Mouse (Mus musculus) midbrain, embryonic 13.5 days (tissue): ENCODE results near the gene Ttc9b. TPM values are rescaled to one million over a fixed set of nuclear protein-coding genes. Genes with fewer than 3 reads are reported as not detected.

Experiments used
- ATAC-seq: fragments of 200-750 bp; cut with Nextera tagmentation; 2 replicates; pipeline ENCODE4 v1.8.0; 2017; ENCODE audit warnings: mild to moderate bottlenecking, moderate TSS enrichment, moderate library complexity
- H3K27ac ChIP-seq: fragments of 300-500 bp; sonication (generic); 2 replicates; pipeline ENCODE4 v1.5.1; 2015; ENCODE audit warnings: inconsistent platforms, mild to moderate bottlenecking, moderate library complexity
- H3K27me3 ChIP-seq: fragments of 300-500 bp; sonication (generic); 2 replicates; pipeline ENCODE4 v1.6.1; 2015; ENCODE audit warnings: mild to moderate bottlenecking, inconsistent platforms
- H3K36me3 ChIP-seq: fragments of 300-500 bp; sonication (generic); 2 replicates; pipeline ENCODE4 v1.6.1; 2015; ENCODE audit warnings: mild to moderate bottlenecking, inconsistent platforms
- H3K4me1 ChIP-seq: fragments of 300-500 bp; sonication (generic); replicated peaks from 2 replicates; pipeline ENCODE4 v1.6.1; 2015; ENCODE audit warnings: inconsistent platforms
- H3K4me2 ChIP-seq: fragments of 300-500 bp; sonication (generic); replicated peaks from 2 replicates; pipeline ENCODE4 v1.6.1; 2015; ENCODE audit warnings: moderate library complexity, mild to moderate bottlenecking, inconsistent platforms
- H3K4me3 ChIP-seq: fragments of 300-500 bp; sonication (generic); replicated peaks from 2 replicates; pipeline ENCODE4 v1.5.1; 2015; ENCODE audit warnings: mild to moderate bottlenecking, inconsistent platforms
- H3K9ac ChIP-seq: fragments of 300-500 bp; sonication (generic); replicated peaks from 2 replicates; pipeline ENCODE4 v1.6.1; 2015; ENCODE audit warnings: mild to moderate bottlenecking, inconsistent platforms
- H3K9me3 ChIP-seq: fragments of 300-500 bp; sonication (generic); 2 replicates; pipeline ENCODE4 v1.6.1; 2016; ENCODE audit warnings: mild to moderate bottlenecking, inconsistent platforms
- WGBS: fragments of 180-500 bp; shearing (Covaris S2); methylation state at CpG from one replicate; pipeline ENCODE4 v1.1.7; 2015; 5-methylcytosine and 5-hydroxymethylcytosine counted together
- polyA plus RNA-seq: library from polyadenylated mRNA; unstranded; fragments of >200 nt; fragmentation: Nextera tagmentation; extraction: Ambion mirVana; gene quantifications from 2 replicates; pipeline ENCODE4 v1.2.1, GENCODE M21; 2015

Gene Ttc9b
- polyA plus RNA-seq, 1 experiment from 2014 or later = 40.5 TPM

DNA sequence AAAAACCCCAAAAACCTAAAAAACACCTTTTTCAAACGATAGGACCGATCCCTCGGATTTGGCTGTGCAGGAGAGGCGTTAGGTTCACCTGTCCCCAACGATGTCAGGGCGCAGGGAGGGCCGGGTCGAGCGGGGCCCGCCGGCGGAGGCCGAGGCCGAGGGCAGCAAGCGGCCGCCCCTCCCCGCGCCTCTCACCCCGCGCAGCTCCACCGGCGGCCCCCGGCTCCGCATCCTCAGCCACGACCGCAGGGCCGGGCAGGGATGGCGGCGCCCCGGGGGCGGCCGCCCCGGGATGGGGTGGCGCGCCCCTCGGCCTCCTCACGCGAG lies 20.4 kb downstream of the Ttc9b start:
- no peak for ATAC-seq
- H3K9ac ChIP-seq = peak overlapping the region; percentile 92

GRCm38 (mm10) chr7:27674522-27675221 lies 21.0 kb downstream of the Ttc9b start, which contains the start of gene Map3k10:
Gene Map3k10, minus strand, starts transcription at chr7:27674598.
- Histone ChIP-seq H3K9ac (peak within 1 kb of the TSS; percentile 92), H3K4me3 (peak within 1 kb of the TSS; percentile 77), H3K27ac (peak within 1 kb of the TSS; percentile 92), H3K4me1 (peaks cover 45% of the 10 kb centered on the region), H3K4me2 (peak within 1 kb of the TSS; percentile 99), H3K36me3 (peaks cover 11% of the 10 kb centered on the region; the same call in 1 of the 2 replicates), H3K9me3 (no peaks in the 10 kb centered on the region), H3K27me3 (no peaks in the 10 kb centered on the region)
- under 1% methylated on average over 31 of the region's 31 CpGs for WGBS
- ATAC-seq = peak; percentile 98

More for the DNA sequence above, 20.4 kb downstream of the Ttc9b start:
- Histone ChIP-seq H3K4me3 (peak overlapping the region; percentile 77), H3K27me3 (no peaks in the 10 kb centered on the region), H3K9me3 (no peaks in the 10 kb centered on the region), H3K4me1 (peaks cover 48% of the 10 kb centered on the region), H3K27ac (peak overlapping the region; percentile 92), H3K4me2 (peak overlapping the region; percentile 99), H3K36me3 (peaks cover 11% of the 10 kb centered on the region; the same call in 1 of the 2 replicates)
- 0% methylated on average over 34 of the region's 38 CpGs for WGBS

DNA sequence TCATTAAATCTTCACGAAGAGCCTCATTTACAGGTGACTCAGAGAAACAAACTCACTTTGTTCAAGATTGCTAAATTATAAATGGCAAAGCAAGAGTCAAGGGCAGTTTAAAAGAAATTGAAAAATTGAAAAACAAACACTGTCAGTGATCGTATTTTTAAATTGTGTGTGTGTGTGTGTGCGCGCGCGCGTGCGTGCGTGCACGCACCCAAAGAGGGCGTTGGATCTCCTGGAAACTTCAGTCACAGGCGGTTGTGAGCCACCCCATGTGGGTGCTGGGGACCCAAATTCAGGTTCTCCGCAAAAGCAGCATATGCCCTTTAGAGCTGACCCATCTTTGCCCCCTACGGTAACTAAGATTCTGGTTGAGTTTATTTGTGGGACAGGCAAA lies 21.5 kb downstream of the Ttc9b start:
- WGBS = 30% methylated on average over 14 of the region's 14 CpGs
- Histone ChIP-seq H3K36me3 (peaks cover 8% of the 10 kb centered on the region; the same call in 1 of the 2 replicates), H3K27me3 (no peaks in the 10 kb centered on the region), H3K9me3 (no peaks in the 10 kb centered on the region), H3K4me3 (peak overlapping the region; percentile 77), H3K27ac (peak overlapping the region; percentile 92; the same call in 1 of the 2 replicates), H3K4me1 (peaks cover 40% of the 10 kb centered on the region), H3K4me2 (peak overlapping the region; percentile 99), H3K9ac (no peak overlapping the region)
- no peak for ATAC-seq

DNA sequence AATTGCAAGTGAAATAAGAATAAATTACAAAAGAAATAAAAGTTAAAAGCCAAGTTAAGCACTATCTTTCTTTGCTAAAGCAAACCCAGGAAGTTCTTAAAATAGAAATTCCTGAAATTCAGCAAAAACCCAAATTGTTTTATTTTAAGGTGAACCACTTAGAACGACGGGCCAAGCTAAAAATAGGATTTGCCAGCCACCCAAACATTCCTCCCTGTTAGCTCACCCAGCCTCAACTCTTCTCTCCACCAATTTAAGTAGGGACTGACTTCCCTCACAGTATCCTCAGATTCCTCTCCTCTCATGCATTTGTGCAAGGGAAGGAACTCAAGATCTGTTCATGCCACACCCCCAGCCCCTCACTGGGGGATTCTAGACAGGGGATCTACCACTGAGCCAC lies 29.5 kb downstream of the Ttc9b start:
- no peak overlapping the region for H3K4me2 ChIP-seq
- H3K36me3 ChIP-seq = no peaks in the 10 kb centered on the region
- ATAC-seq = no peak
- WGBS = 70% methylated on average over 2 of the region's 2 CpGs
- no peak overlapping the region for H3K4me3 ChIP-seq
- H3K9me3 ChIP-seq = no peaks in the 10 kb centered on the region
- H3K27ac ChIP-seq = no peak overlapping the region
- H3K4me1 ChIP-seq = peaks cover 8% of the 10 kb centered on the region
- H3K9ac ChIP-seq = no peak overlapping the region
- no peaks in the 10 kb centered on the region for H3K27me3 ChIP-seq

DNA sequence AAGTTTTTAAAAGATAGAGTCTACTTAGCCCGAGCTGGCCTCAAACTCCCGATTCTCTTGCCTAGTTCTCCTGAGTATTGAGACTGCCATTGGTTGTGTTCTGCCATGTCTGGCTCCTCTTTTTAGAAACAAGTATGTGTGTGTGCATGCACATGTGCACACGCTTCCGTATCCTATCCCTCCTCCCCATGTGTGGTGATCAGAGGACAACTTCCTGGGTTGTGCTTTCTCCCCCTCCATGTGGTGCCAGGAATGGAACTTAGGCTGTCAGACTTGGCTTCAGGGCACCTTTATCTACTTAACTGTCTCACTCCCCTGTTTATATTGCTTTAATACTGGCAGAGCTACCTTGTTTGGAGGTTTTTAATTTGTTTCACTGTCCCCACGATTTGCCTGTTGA lies 31.5 kb downstream of the Ttc9b start:
- ATAC-seq = no peak
- Histone ChIP-seq H3K9ac (peak overlapping the region; percentile 25; the same call in 1 of the 2 replicates), H3K4me2 (peak overlapping the region; percentile 45), H3K4me3 (peak overlapping the region; percentile 17), H3K4me1 (peaks cover 17% of the 10 kb centered on the region), H3K9me3 (no peaks in the 10 kb centered on the region), H3K27me3 (no peaks in the 10 kb centered on the region), H3K27ac (0 out of 2 replicates have a peak overlapping the region, but pooled peaks have one; percentile 11), H3K36me3 (no peaks in the 10 kb centered on the region)
- WGBS = 36% methylated on average over 5 of the region's 5 CpGs

DNA sequence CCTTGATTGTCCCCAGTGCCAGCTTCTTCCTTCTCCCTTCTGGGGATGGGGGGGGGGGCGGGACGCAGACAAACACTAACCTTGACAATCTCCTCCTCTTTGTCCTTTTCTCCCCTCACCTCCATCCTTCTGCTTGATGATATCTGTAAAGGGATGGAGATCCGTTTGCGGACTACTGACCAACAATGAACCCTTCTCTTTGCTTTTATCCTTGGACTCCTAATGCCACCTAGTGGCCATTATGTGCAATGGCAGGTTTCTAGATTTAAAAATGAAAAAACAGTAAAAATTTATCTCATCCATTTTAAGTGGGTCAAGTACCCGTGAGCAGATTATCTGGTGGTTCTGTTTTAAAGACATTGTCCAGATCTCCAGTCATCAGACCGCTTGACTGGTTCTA lies 32.0 kb downstream of the Ttc9b start:
- Histone ChIP-seq H3K4me2 (peak overlapping the region; percentile 45), H3K27ac (no peak overlapping the region), H3K9ac (peak overlapping the region; percentile 25; the same call in 1 of the 2 replicates), H3K9me3 (no peaks in the 10 kb centered on the region), H3K27me3 (no peaks in the 10 kb centered on the region), H3K36me3 (no peaks in the 10 kb centered on the region), H3K4me3 (peak overlapping the region; percentile 17), H3K4me1 (peaks cover 20% of the 10 kb centered on the region)
- 0% methylated on average over 6 of the region's 6 CpGs for WGBS
- ATAC-seq = no peak

GRCm38 (mm10) chr7:27687043-27687442 lies 33.3 kb downstream of the Ttc9b start:
- Histone ChIP-seq H3K4me1 (peaks cover 20% of the 10 kb centered on the region), H3K36me3 (no peaks in the 10 kb centered on the region), H3K27me3 (no peaks in the 10 kb centered on the region), H3K4me2 (no peak overlapping the region), H3K9me3 (no peaks in the 10 kb centered on the region), H3K4me3 (no peak overlapping the region), H3K27ac (no peak overlapping the region), H3K9ac (no peak overlapping the region)
- no peak for ATAC-seq
- WGBS = 85% methylated on average over 1 of the region's 1 CpGs

- Histone ChIP-seq H3K36me3 (no peaks in the 10 kb centered on the region), H3K4me2 (peak overlapping the region; percentile 70), H3K27me3 (no peaks in the 10 kb centered on the region), H3K27ac (no peak overlapping the region), H3K4me3 (peak overlapping the region; percentile 51; the same call in 1 of the 2 replicates), H3K9me3 (no peaks in the 10 kb centered on the region), H3K4me1 (peaks cover 20% of the 10 kb centered on the region), H3K9ac (no peak overlapping the region)
- 68% methylated on average over 3 of the region's 3 CpGs for WGBS
- ATAC-seq = no peak
Measured at GRCm38 (mm10) chr7:27687836-27688235, 34.1 kb downstream of the Ttc9b start.

GRCm38 (mm10) chr7:27688246-27688788 lies 34.6 kb downstream of the Ttc9b start:
- Histone ChIP-seq H3K4me2 (peak overlapping the region; percentile 70), H3K27ac (peak overlapping the region; percentile 85), H3K9me3 (no peaks in the 10 kb centered on the region), H3K9ac (peak overlapping the region; percentile 70), H3K27me3 (no peaks in the 10 kb centered on the region), H3K4me1 (peaks cover 20% of the 10 kb centered on the region), H3K36me3 (no peaks in the 10 kb centered on the region), H3K4me3 (peak overlapping the region; percentile 51)
- WGBS = 40% methylated on average over 14 of the region's 14 CpGs
- no peak for ATAC-seq

DNA sequence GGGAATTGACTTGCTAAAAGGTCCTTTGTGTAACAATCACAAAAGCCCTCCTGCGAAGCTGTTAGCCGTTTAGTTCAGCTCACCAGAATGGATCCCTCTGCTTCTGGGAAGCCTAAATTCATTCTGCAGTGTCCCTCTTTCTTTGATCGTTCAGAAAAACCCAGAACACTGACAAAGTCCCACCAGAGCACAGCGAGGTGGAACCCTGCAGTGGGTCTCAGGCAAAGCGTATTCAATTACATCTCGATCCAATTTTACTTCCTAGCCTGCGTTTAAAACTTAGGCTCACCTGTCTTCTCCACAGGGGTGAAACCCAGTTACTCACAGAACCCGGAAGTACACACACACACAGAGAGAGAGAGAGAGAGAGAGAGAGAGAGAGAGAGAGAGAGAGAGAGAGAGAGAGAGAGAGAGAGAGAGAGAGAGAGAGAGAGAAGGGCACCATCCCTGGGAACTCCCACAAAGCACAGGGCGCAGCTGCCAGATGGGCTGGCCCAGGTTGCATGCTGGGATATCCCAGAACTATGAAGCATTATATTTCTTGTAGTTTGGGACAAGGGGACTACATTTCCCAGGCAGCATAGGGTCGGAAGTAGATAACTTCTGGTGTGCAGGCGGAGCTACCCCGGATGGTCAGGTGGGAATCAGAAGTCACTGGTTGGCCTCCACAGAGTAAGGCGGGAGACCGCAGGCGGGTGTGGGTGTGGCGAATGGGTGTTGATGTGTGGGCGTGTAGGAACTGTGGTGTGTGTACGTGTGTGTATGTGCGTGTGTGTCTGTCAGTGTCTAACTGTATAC lies 35.3 kb downstream of the Ttc9b start, which contains the start of gene Zfp607b:
Gene Zfp607b, plus strand, starts transcription at position 526 of the 798 bp plus-strand sequence.
- H3K9me3 ChIP-seq = no peaks in the 10 kb centered on the region
- H3K9ac ChIP-seq = peak within 1 kb of the TSS; percentile 70
- under 1% methylated on average over 19 of the region's 19 CpGs for WGBS
- H3K27ac ChIP-seq = peak within 1 kb of the TSS; percentile 85
- ATAC-seq = peak; percentile 99
- peaks cover 20% of the 10 kb centered on the region for H3K4me1 ChIP-seq
- H3K27me3 ChIP-seq = no peaks in the 10 kb centered on the region
- H3K4me2 ChIP-seq = peak within 1 kb of the TSS; percentile 70
- H3K36me3 ChIP-seq = 0 out of 2 replicates have a peak, but pooled peaks cover 4% of the 10 kb centered on the region
- H3K4me3 ChIP-seq = peak within 1 kb of the TSS; percentile 51

DNA sequence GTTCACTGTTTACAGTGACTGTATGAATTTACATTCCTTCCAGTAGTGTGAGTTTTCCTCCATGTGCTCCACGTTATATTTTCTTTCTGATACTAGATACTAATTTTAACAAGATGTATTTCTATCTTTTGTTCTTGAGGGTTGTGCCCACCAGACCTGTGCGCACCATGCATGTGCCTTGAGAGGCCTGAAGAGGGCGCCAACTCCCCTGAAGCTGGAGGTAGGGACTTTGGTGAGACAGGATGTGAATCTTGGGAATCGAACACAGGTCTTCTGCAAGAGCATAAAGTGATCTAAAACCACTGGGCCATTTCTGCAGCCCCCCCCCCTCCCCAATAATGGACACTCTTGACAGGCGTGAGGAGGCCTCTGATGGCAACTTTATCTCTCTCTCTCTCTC lies 37.4 kb downstream of the Ttc9b start:
- 42% methylated on average over 5 of the region's 5 CpGs for whole genome bisulfite sequencing
- H3K4me1 ChIP-seq = peaks cover 15% of the 10 kb centered on the region
- no peaks in the 10 kb centered on the region for H3K9me3 ChIP-seq
- no peak for ATAC-seq
- no peak overlapping the region for H3K4me2 ChIP-seq
- H3K9ac ChIP-seq = no peak overlapping the region
- H3K4me3 ChIP-seq = no peak overlapping the region
- H3K27me3 ChIP-seq = no peaks in the 10 kb centered on the region
- no peak overlapping the region for H3K27ac ChIP-seq
- H3K36me3 ChIP-seq = peaks cover 16% of the 10 kb centered on the region; the same call in 1 of the 2 replicates

GRCm38 (mm10) chr7:27696711-27697110 lies 43.0 kb downstream of the Ttc9b start:
- no peak overlapping the region for H3K9ac ChIP-seq
- H3K9me3 ChIP-seq = no peaks in the 10 kb centered on the region
- no peaks in the 10 kb centered on the region for H3K27me3 ChIP-seq
- peaks cover 44% of the 10 kb centered on the region for H3K36me3 ChIP-seq
- H3K4me1 ChIP-seq = no peaks in the 10 kb centered on the region
- ATAC-seq = no peak
- H3K27ac ChIP-seq = no peak overlapping the region
- no peak overlapping the region for H3K4me3 ChIP-seq
- 28% methylated on average over 3 of the region's 3 CpGs for WGBS
- H3K4me2 ChIP-seq = no peak overlapping the region
